Mouse (Mus musculus) small intestine, adult 2 months (tissue): ENCODE results near the gene Dlgap1.

Experiments
- CTCF ChIP-seq: fragments of 200-500 bp; IDR thresholded peaks from 2 replicates; pipeline ENCODE4 v1.5.1; 2012; ENCODE audit warnings: low read depth, mild to moderate bottlenecking, control low read depth, inconsistent platforms, low read length, moderate library complexity, mixed read lengths; ENCODE audit not compliant: insufficient replicate concordance, insufficient read length; ENCODE audit errors: extremely low read depth
- POLR2A ChIP-seq: fragments of 200-500 bp; IDR thresholded peaks from 2 replicates; pipeline ENCODE4 v1.6.1; 2012; ENCODE audit warnings: low read depth, mild to moderate bottlenecking, control low read depth, inconsistent platforms, low read length, moderate library complexity

DNA sequence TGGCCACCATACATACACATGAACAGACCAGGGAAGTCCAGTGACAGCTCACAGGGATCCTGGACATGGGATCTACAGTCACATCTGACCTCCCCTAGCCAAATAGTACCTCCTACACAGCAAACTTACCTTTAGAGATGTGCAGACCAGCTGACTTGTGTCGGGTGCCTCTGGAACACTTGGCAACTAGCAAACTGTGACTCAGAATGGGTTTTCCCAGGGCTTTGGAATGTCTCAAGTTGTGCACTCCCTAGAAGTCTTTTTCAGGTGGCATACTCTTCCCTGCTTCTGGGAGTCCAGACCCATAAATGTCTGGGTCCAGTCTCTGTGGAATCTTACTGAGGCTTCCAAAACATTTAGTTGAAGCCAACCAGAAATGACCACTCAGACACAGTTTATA, 772.8 kb downstream of the Dlgap1 start:
- no peak for TF ChIP-seq POLR2A
- no peak for TF ChIP-seq CTCF
